Mouse (Mus musculus) hindbrain, embryonic 16.5 days (tissue): ENCODE measurements at regions not wholly inside any gene's neighbourhood (a gene's known extent, or its start where the extent isn't known, plus 50 kb on each side); places are given as distances from the start of the nearest gene placed in this dataset.
A peak's percentile ranks its signal among the peaks of the same experiment; 100 is the strongest.

Experiments used
- ATAC-seq: fragments of 200-750 bp; cut with Nextera tagmentation; 2 replicates; pipeline ENCODE4 v1.8.0; 2017; ENCODE audit warnings: moderate TSS enrichment, moderate library complexity
- H3K27ac ChIP-seq: fragments of 300-500 bp; sonication (generic); 2 replicates; pipeline ENCODE4 v1.5.1; 2014; ENCODE audit warnings: low read depth, mild to moderate bottlenecking, control low read depth, low read length, moderate library complexity
- H3K27me3 ChIP-seq: fragments of 300-500 bp; sonication (generic); replicated peaks from 2 replicates; pipeline ENCODE4 v1.6.1; 2014; ENCODE audit warnings: low read length; ENCODE audit not compliant: control insufficient read depth, insufficient read depth
- H3K36me3 ChIP-seq: fragments of 300-500 bp; sonication (generic); 2 replicates; pipeline ENCODE4 v1.6.1; 2014; ENCODE audit warnings: mild to moderate bottlenecking, low read length, moderate library complexity, mixed read lengths; ENCODE audit not compliant: control insufficient read depth, insufficient read depth
- H3K4me1 ChIP-seq: fragments of 300-500 bp; sonication (generic); 2 replicates; pipeline ENCODE4 v1.6.1; 2014; ENCODE audit warnings: low read depth, low read length; ENCODE audit not compliant: control insufficient read depth, insufficient read depth
- H3K4me2 ChIP-seq: fragments of 300-500 bp; sonication (generic); 2 replicates; pipeline ENCODE4 v1.6.1; 2014; ENCODE audit warnings: mild to moderate bottlenecking, low read length, control low read depth, moderate library complexity
- H3K4me3 ChIP-seq: fragments of 300-500 bp; sonication (generic); 2 replicates; pipeline ENCODE4 v1.5.1; 2014; ENCODE audit warnings: mild to moderate bottlenecking, low read length, control low read depth, moderate library complexity
- H3K9ac ChIP-seq: fragments of 300-500 bp; sonication (generic); 2 replicates; pipeline ENCODE4 v1.6.1; 2014; ENCODE audit warnings: low read depth, mild to moderate bottlenecking, control low read depth, low read length, moderate library complexity
- H3K9me3 ChIP-seq: fragments of 300-500 bp; sonication (generic); 2 replicates; pipeline ENCODE4 v1.6.1; 2014; ENCODE audit warnings: mild to moderate bottlenecking, low read length, moderate library complexity; ENCODE audit not compliant: control insufficient read depth
- WGBS: fragments of 180-500 bp; shearing (Covaris S2); extraction: QIAGEN DNeasy Blood & Tissue Kit; methylation state at CpG from one replicate; pipeline ENCODE4 v1.1.7; 2014; 5-methylcytosine and 5-hydroxymethylcytosine counted together

- Histone ChIP-seq H3K4me2 (no peak overlapping the region), H3K27me3 (no peaks in the 10 kb centered on the region), H3K4me3 (no peak overlapping the region), H3K4me1 (no peaks in the 10 kb centered on the region), H3K36me3 (no peaks in the 10 kb centered on the region), H3K27ac (no peak overlapping the region), H3K9ac (no peak overlapping the region), H3K9me3 (no peaks in the 10 kb centered on the region)
- no peak for ATAC-seq
- 62% methylated on average over 6 of the region's 6 CpGs for WGBS
These were observed 66.8 kb upstream of the Zbtb20 start for GRCm38 (mm10) chr16:42808864-42809263.

GRCm38 (mm10) chr16:42807536-42807935 lies 68.1 kb upstream of the Zbtb20 start:
- H3K4me2 ChIP-seq = no peak overlapping the region
- no peak overlapping the region for H3K4me3 ChIP-seq
- no peak for ATAC-seq
- H3K9me3 ChIP-seq = no peaks in the 10 kb centered on the region
- H3K27ac ChIP-seq = no peak overlapping the region
- H3K27me3 ChIP-seq = no peaks in the 10 kb centered on the region
- H3K4me1 ChIP-seq = no peaks in the 10 kb centered on the region
- no peak overlapping the region for H3K9ac ChIP-seq
- 89% methylated on average over 2 of the region's 2 CpGs for WGBS
- no peaks in the 10 kb centered on the region for H3K36me3 ChIP-seq

GRCm38 (mm10) chr16:42803609-42804008 lies 72.1 kb upstream of the Zbtb20 start:
- Histone ChIP-seq H3K4me3 (no peak overlapping the region), H3K9ac (no peak overlapping the region), H3K4me1 (no peaks in the 10 kb centered on the region), H3K27me3 (no peaks in the 10 kb centered on the region), H3K4me2 (no peak overlapping the region), H3K36me3 (no peaks in the 10 kb centered on the region), H3K9me3 (peaks cover 3% of the 10 kb centered on the region; the same call in 1 of the 2 replicates), H3K27ac (no peak overlapping the region)
- WGBS = 73% methylated on average over 1 of the region's 1 CpGs
- no peak for ATAC-seq

- Histone ChIP-seq H3K36me3 (no peaks in the 10 kb centered on the region), H3K4me2 (no peak overlapping the region), H3K9me3 (no peaks in the 10 kb centered on the region), H3K4me3 (no peak overlapping the region), H3K4me1 (no peaks in the 10 kb centered on the region), H3K9ac (no peak overlapping the region), H3K27ac (no peak overlapping the region), H3K27me3 (no peaks in the 10 kb centered on the region)
- ATAC-seq = no peak
- WGBS = 70% methylated on average over 2 of the region's 2 CpGs
These were observed 83.1 kb upstream of the Zbtb20 start for GRCm38 (mm10) chr16:42792571-42792970.

- no peaks in the 10 kb centered on the region for H3K27me3 ChIP-seq
- whole genome bisulfite sequencing = 35% methylated on average over 4 of the region's 4 CpGs
- no peak for ATAC-seq
These were observed 91.0 kb upstream of the Zbtb20 start for GRCm38 (mm10) chr16:42784712-42785111.

GRCm38 (mm10) chr16:42784031-42784430 lies 91.7 kb upstream of the Zbtb20 start:
- Histone ChIP-seq H3K27me3 (no peaks in the 10 kb centered on the region), H3K36me3 (no peaks in the 10 kb centered on the region), H3K27ac (peak overlapping the region; percentile 29; the same call in 1 of the 2 replicates), H3K4me1 (peaks cover 15% of the 10 kb centered on the region), H3K4me2 (no peak overlapping the region), H3K9ac (no peak overlapping the region), H3K9me3 (no peaks in the 10 kb centered on the region), H3K4me3 (no peak overlapping the region)
- WGBS = 28% methylated on average over 4 of the region's 4 CpGs
- ATAC-seq = peak; percentile 46; the same call in 1 of the 2 replicates

More at GRCm38 (mm10) chr16:42784712-42785111, 91.0 kb upstream of the Zbtb20 start:
- Histone ChIP-seq H3K36me3 (no peaks in the 10 kb centered on the region), H3K4me1 (peaks cover 15% of the 10 kb centered on the region), H3K4me2 (no peak overlapping the region), H3K9me3 (no peaks in the 10 kb centered on the region), H3K9ac (no peak overlapping the region), H3K4me3 (no peak overlapping the region), H3K27ac (no peak overlapping the region)

- no peaks in the 10 kb centered on the region for H3K27me3 ChIP-seq
- 2% methylated on average over 5 of the region's 5 CpGs for WGBS
- H3K9me3 ChIP-seq = no peaks in the 10 kb centered on the region
- no peak overlapping the region for H3K9ac ChIP-seq
- peaks cover 15% of the 10 kb centered on the region for H3K4me1 ChIP-seq
- peak overlapping the region; percentile 31 for H3K4me2 ChIP-seq
- H3K4me3 ChIP-seq = no peak overlapping the region
- peak overlapping the region; percentile 48 for H3K27ac ChIP-seq
- no peaks in the 10 kb centered on the region for H3K36me3 ChIP-seq
- ATAC-seq = peak; percentile 86
These were observed 93.5 kb upstream of the Zbtb20 start for GRCm38 (mm10) chr16:42782091-42782679.

- Histone ChIP-seq H3K4me2 (peak overlapping the region; percentile 31), H3K9ac (no peak overlapping the region), H3K4me1 (peaks cover 15% of the 10 kb centered on the region), H3K27me3 (no peaks in the 10 kb centered on the region), H3K36me3 (no peaks in the 10 kb centered on the region), H3K27ac (peak overlapping the region; percentile 54), H3K9me3 (no peaks in the 10 kb centered on the region), H3K4me3 (no peak overlapping the region)
- WGBS = 9% methylated on average over 12 of the region's 12 CpGs
- ATAC-seq = peak; percentile 75
These were observed 94.3 kb upstream of the Zbtb20 start for GRCm38 (mm10) chr16:42781096-42782071.

GRCm38 (mm10) chr16:42779957-42780356 lies 95.7 kb upstream of the Zbtb20 start:
- no peaks in the 10 kb centered on the region for H3K9me3 ChIP-seq
- no peak overlapping the region for H3K9ac ChIP-seq
- H3K4me3 ChIP-seq = no peak overlapping the region
- H3K36me3 ChIP-seq = no peaks in the 10 kb centered on the region
- ATAC-seq = no peak
- peaks cover 15% of the 10 kb centered on the region for H3K4me1 ChIP-seq
- no peak overlapping the region for H3K4me2 ChIP-seq
- H3K27ac ChIP-seq = no peak overlapping the region
- no peaks in the 10 kb centered on the region for H3K27me3 ChIP-seq
- 75% methylated on average over 3 of the region's 3 CpGs for WGBS
